Mouse (Mus musculus) myocyte (in vitro differentiated cells): ENCODE data around the gene Zfp473. TPM values are rescaled to one million over a fixed set of nuclear protein-coding genes. Genes with fewer than 3 reads are reported as not detected.
"Not testable (repeated sequence)": the region's sequence is repeated elsewhere in the genome, so short reads cannot be mapped to it uniquely, and the experiment has no call there.

Experiments used
- H3K27me3 ChIP-seq: one replicate; pipeline ENCODE4 v1.6.1; 2011; ENCODE audit not compliant: control insufficient read depth, insufficient read depth, insufficient read length
- H3K36me3 ChIP-seq: one replicate; pipeline ENCODE4 v1.6.1; 2011; ENCODE audit not compliant: control insufficient read depth, insufficient read depth
- H3K4me2 ChIP-seq: one replicate; pipeline ENCODE4 v1.6.1; 2011; ENCODE audit warnings: low read depth, control low read depth
- H3K4me3 ChIP-seq: one replicate; pipeline ENCODE4 v1.5.1; 2011; ENCODE audit warnings: mild to moderate bottlenecking, control low read depth, moderate library complexity
- H3K79me2 ChIP-seq: one replicate; pipeline ENCODE4 v1.6.1; 2011; ENCODE audit not compliant: control insufficient read depth, insufficient read depth
- H3ac ChIP-seq: one replicate; pipeline ENCODE4 v1.6.1; 2011; ENCODE audit not compliant: control insufficient read depth, insufficient read length
- CEBPB ChIP-seq: IDR thresholded peaks from 2 replicates; pipeline ENCODE4 v1.6.1; 2011; ENCODE audit warnings: mild to moderate bottlenecking, moderate library complexity; ENCODE audit not compliant: poor library complexity, insufficient read depth, severe bottlenecking
- E2F4 ChIP-seq: IDR thresholded peaks from one replicate; pipeline ENCODE4 v1.6.1; 2011; ENCODE audit warnings: mild to moderate bottlenecking, control low read depth, moderate library complexity; ENCODE audit not compliant: insufficient read depth
- MAX ChIP-seq: IDR thresholded peaks from one replicate; pipeline ENCODE4 v1.6.1; 2011; ENCODE audit warnings: low read depth, mild to moderate bottlenecking, control low read depth
- MYOD1 ChIP-seq, 3 experiments: IDR thresholded peaks; one replicate each; pipeline ENCODE4 v1.6.1; 2011; ENCODE audit warnings: control low read depth in 2 of 3, low read depth in 2 of 3, mild to moderate bottlenecking in 2 of 3, moderate library complexity in 1 of 3; ENCODE audit not compliant: insufficient read length in 2 of 3, control insufficient read depth in 1 of 3
- MYOG ChIP-seq, 3 experiments: IDR thresholded peaks; one replicate each; pipeline ENCODE4 v1.6.1; 2011; ENCODE audit warnings: control low read depth in 2 of 3, low read depth in 2 of 3, mild to moderate bottlenecking in 2 of 3; ENCODE audit not compliant: insufficient read length in 2 of 3, control insufficient read depth in 1 of 3, insufficient read depth in 1 of 3
- POLR2A ChIP-seq: IDR thresholded peaks from one replicate; pipeline ENCODE4 v1.6.1; 2011; ENCODE audit warnings: low read depth, mild to moderate bottlenecking, control low read depth, moderate library complexity; ENCODE audit not compliant: insufficient read length
- POLR2AphosphoS2 ChIP-seq: IDR thresholded peaks from one replicate; pipeline ENCODE4 v1.6.1; 2011; ENCODE audit warnings: low read depth, control low read depth; ENCODE audit not compliant: insufficient read length
- REST ChIP-seq: IDR thresholded peaks from one replicate; pipeline ENCODE4 v1.6.1; 2011; ENCODE audit warnings: mild to moderate bottlenecking, control low read depth, moderate library complexity; ENCODE audit not compliant: insufficient read depth, insufficient read length
- SRF ChIP-seq: IDR thresholded peaks from one replicate; pipeline ENCODE4 v1.6.1; 2011; ENCODE audit warnings: low read depth; ENCODE audit not compliant: control insufficient read depth, insufficient read length
- TCF12 ChIP-seq: IDR thresholded peaks from one replicate; pipeline ENCODE4 v1.6.1; 2011; ENCODE audit warnings: mild to moderate bottlenecking, control low read depth; ENCODE audit not compliant: poor library complexity, insufficient read depth, severe bottlenecking
- TCF3 ChIP-seq: IDR thresholded peaks from one replicate; pipeline ENCODE4 v1.6.1; 2011; ENCODE audit warnings: low read depth, control low read depth; ENCODE audit not compliant: insufficient read length
- USF1 ChIP-seq: IDR thresholded peaks from one replicate; pipeline ENCODE4 v1.6.1; 2011; ENCODE audit warnings: low read depth, mild to moderate bottlenecking, control low read depth, moderate library complexity
- polyA plus RNA-seq: library from polyadenylated mRNA; unstranded; fragments of >200 nt; fragmentation: generic; extraction: Trizol; gene quantifications from one replicate; pipeline ENCODE4 v1.2.1, GENCODE M21; 2012; ENCODE audit warnings: missing spikeins

Gene Zfp473
- polyA plus RNA-seq = 0.12 TPM

DNA sequence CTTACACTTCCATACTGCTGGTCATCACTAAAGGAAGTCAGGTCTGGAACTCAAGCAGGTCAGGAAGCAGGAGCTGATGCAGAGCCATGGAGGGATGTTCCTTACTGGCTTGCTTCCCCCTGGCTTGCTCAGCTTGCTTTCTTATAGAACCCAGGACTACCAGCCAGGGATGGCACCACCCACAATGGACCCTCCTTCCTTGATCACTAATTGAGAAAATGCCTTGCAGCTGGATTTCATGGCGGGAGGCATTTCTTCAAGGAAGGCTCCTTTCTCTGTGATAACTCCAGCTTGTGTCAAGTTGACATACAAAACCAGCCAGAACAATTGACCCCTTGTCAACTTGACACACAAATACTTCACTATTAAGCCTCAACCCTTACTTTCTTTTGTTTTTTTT, at the start of gene Zfp473:
Gene Zfp473, minus strand, starts transcription at position 101 of the 400 bp plus-strand sequence.
- H3K79me2 ChIP-seq, H3K4me3 ChIP-seq, H3ac ChIP-seq, H3K4me2 ChIP-seq, H3K27me3 ChIP-seq, H3K36me3 ChIP-seq: not testable (repeated sequence)

- Histone ChIP-seq H3K36me3 (no peaks in the 10 kb centered on the region), H3ac (no peak overlapping the region), H3K4me3 (no peak overlapping the region), H3K79me2 (no peaks in the 10 kb centered on the region), H3K27me3 (peaks cover 41% of the 10 kb centered on the region), H3K4me2 (no peak overlapping the region)
- no peak for TF ChIP-seq E2F4
- no peak for TF ChIP-seq USF1
- no peak for TF ChIP-seq TCF3
- TF ChIP-seq TCF12 = no peak
- TF ChIP-seq REST = no peak
- TF ChIP-seq MYOG (IDR thresholded peaks at IDR 0.05; ENCODE audit: control insufficient read depth in 1 of 3, insufficient read depth in 1 of 3, insufficient read length in 2 of 3, low read depth in 2 of 3) = no peak
- TF ChIP-seq CEBPB = no peak
- TF ChIP-seq MAX = no peak
- no peak for TF ChIP-seq MYOD1 (IDR thresholded peaks at IDR 0.05; ENCODE audit: control insufficient read depth in 1 of 3, insufficient read length in 2 of 3, low read depth in 2 of 3)
- no peak for TF ChIP-seq POLR2AphosphoS2
- TF ChIP-seq SRF = no peak
- no peak for TF ChIP-seq POLR2A
Observed at GRCm38 (mm10) chr7:44792781-44793180, 41.9 kb upstream of the Zfp473 start.

DNA sequence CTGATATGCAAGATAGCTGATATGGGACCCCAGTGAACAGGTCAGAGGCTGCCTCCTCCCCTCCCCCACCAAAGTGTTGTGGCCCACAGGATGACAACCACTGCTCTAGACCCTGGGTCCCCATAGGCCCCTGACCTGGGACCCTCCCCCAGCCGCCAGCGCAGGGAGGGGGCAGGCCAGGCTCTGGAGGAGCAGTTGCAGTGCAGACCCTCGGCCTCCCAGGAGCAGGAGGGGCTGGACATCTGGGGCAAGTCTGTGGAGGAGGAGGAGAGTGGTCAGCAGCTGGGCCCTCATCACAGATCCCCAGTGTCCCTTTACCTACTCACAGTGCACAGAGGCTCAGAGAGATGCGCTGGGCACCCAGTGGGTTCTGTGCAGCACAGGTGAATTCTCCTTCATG, 39.2 kb upstream of the Zfp473 start:
- H3K79me2 ChIP-seq = no peaks in the 10 kb centered on the region
- peaks cover 48% of the 10 kb centered on the region for H3K27me3 ChIP-seq
- no peak overlapping the region for H3K4me3 ChIP-seq
- no peak overlapping the region for H3ac ChIP-seq
- TF ChIP-seq MAX (no peak), USF1 (no peak), CEBPB (no peak), POLR2AphosphoS2 (no peak), MYOG (IDR thresholded peaks at IDR 0.05; ENCODE audit: control insufficient read depth in 1 of 3, insufficient read depth in 1 of 3, insufficient read length in 2 of 3, low read depth in 2 of 3) (no peak), REST (no peak), POLR2A (no peak), E2F4 (no peak)
- H3K36me3 ChIP-seq = no peaks in the 10 kb centered on the region
- no peak overlapping the region for H3K4me2 ChIP-seq

GRCm38 (mm10) chr7:44789531-44789930, 38.7 kb upstream of the Zfp473 start:
- Histone ChIP-seq H3K27me3 (peaks cover 43% of the 10 kb centered on the region), H3ac (no peak overlapping the region), H3K79me2 (no peaks in the 10 kb centered on the region), H3K4me3 (no peak overlapping the region), H3K4me2 (no peak overlapping the region), H3K36me3 (no peaks in the 10 kb centered on the region)
- TF ChIP-seq USF1 (no peak), MAX (no peak), SRF (no peak), REST (no peak), CEBPB (no peak), TCF12 (no peak), MYOD1 (IDR thresholded peaks at IDR 0.05; ENCODE audit: control insufficient read depth in 1 of 3, insufficient read length in 2 of 3, low read depth in 2 of 3) (no peak), E2F4 (no peak), MYOG (IDR thresholded peaks at IDR 0.05; ENCODE audit: control insufficient read depth in 1 of 3, insufficient read depth in 1 of 3, insufficient read length in 2 of 3, low read depth in 2 of 3) (no peak), POLR2A (no peak), POLR2AphosphoS2 (no peak), TCF3 (no peak)

GRCm38 (mm10) chr7:44780101-44780500, 29.3 kb upstream of the Zfp473 start:
- H3ac ChIP-seq = no peak overlapping the region
- peaks cover 7% of the 10 kb centered on the region for H3K27me3 ChIP-seq
- H3K4me2 ChIP-seq = no peak overlapping the region
- no peak overlapping the region for H3K4me3 ChIP-seq
- no peaks in the 10 kb centered on the region for H3K79me2 ChIP-seq
- H3K36me3 ChIP-seq = no peaks in the 10 kb centered on the region
- no peak for TF ChIP-seq TCF12
- no peak for TF ChIP-seq CEBPB
- no peak for TF ChIP-seq TCF3
- TF ChIP-seq POLR2A = no peak
